20 mouse cellular contexts compared by ENCODE assay signal in the genomic region with DNA sequence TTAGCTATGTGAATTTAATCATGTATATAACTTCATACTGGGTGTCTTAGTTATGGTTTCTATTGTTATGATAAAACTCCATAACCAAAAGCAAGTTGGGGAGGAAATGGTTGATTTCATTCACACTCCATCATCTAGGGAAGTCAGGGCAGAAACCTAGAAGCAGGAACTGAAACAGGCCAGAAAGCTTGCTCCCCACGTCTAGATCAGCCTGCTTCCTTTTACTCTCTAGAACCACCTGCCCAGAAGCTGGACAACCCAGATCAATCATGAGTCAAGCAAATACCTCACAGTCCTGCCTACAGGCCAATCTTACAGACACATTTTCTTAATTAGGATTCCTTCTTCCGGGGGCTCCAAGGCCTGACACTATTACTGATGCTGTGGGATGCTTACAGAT. TPM values are rescaled to one million over a fixed set of nuclear protein-coding genes. Genes with fewer than 3 reads are reported as not detected.
DNase-seq lines count a peak whose midpoint lies in the region; ATAC-seq and TF ChIP-seq lines count a peak whose summit lies in the region.
"Had no signal": no experiment of that assay in that cellular context is flagged by ENCODE, and none has a peak within 500 bp of the region (broad histone marks: within the 10 kb centered on the region; RNA-seq: fewer than 3 reads in every experiment).

No protein-coding gene starts in this region.

- no peaks in the 10 kb centered on the region for H3K36me3 ChIP-seq in liver, adult 2 months (ENCODE audit: control insufficient read depth, insufficient read depth, low read length)
- H3K36me3 ChIP-seq in liver, embryonic 12.5 days: no peaks in the 10 kb centered on the region
- H3K36me3 ChIP-seq: embryonic facial prominence, embryonic 12.5 days; forebrain, embryonic 15.5 days; heart, embryonic 15.5 days had no signal

- no peak overlapping the region for H3K4me2 ChIP-seq in liver, embryonic 12.5 days
- H3K4me2 ChIP-seq: embryonic facial prominence, embryonic 12.5 days; forebrain, embryonic 15.5 days; heart, embryonic 11.5 days; heart, embryonic 15.5 days; hindbrain, embryonic 14.5 days had no signal

- H3K79me2 ChIP-seq in liver, adult 2 months (ENCODE audit: control insufficient read depth, insufficient read depth, low read length): no peaks in the 10 kb centered on the region

- TF ChIP-seq CTCF in liver, adult 2 months (IDR thresholded peaks at IDR 0.05; ENCODE audit: low read depth, low read length): no peak

- no peak overlapping the region for H3K9ac ChIP-seq in liver, adult 2 months (ENCODE audit: low read depth, low read length)
- no peak overlapping the region for H3K9ac ChIP-seq in liver, embryonic 12.5 days
- H3K9ac ChIP-seq: embryonic facial prominence, embryonic 12.5 days; forebrain, embryonic 15.5 days; heart, embryonic 15.5 days; hindbrain, embryonic 14.5 days had no signal

- no peaks in the 10 kb centered on the region for H3K27me3 ChIP-seq in liver, adult 2 months (ENCODE audit: control insufficient read depth, insufficient read depth, low read length)
- H3K27me3 ChIP-seq in liver, embryonic 12.5 days (replicated peaks): peaks cover 5% of the 10 kb centered on the region; the same call in 1 of the 2 replicates
- H3K27me3 ChIP-seq: forebrain, embryonic 15.5 days had no signal

- no peak for ATAC-seq in liver, embryonic 12.5 days
- peak; percentile 41 for ATAC-seq in megakaryocyte progenitor cell, adult 5-6 weeks (replicated peaks; ENCODE audit: poor library complexity)
- ATAC-seq: forebrain, embryonic 15.5 days had no signal

- 74% methylated on average over 2 of the region's 2 CpGs for WGBS in liver, adult 2 months
- WGBS in liver, embryonic 12.5 days (ENCODE audit: insufficient replicate concordance): 62% methylated on average over 2 of the region's 2 CpGs

- H3K27ac ChIP-seq in liver, adult 2 months (replicated peaks; ENCODE audit: insufficient read depth, low read depth, low read length): no peak overlapping the region
- no peak overlapping the region for H3K27ac ChIP-seq in liver, embryonic 12.5 days
- H3K27ac ChIP-seq: embryonic facial prominence, embryonic 12.5 days; forebrain, embryonic 15.5 days; heart, embryonic 15.5 days; hindbrain, embryonic 14.5 days had no signal

- no peak overlapping the region for H3K4me3 ChIP-seq in liver, adult 2 months (ENCODE audit: insufficient read depth, low read depth, low read length)
- H3K4me3 ChIP-seq in liver, embryonic 12.5 days: no peak overlapping the region
- H3K4me3 ChIP-seq: embryonic facial prominence, embryonic 12.5 days; forebrain, embryonic 15.5 days; heart, embryonic 15.5 days had no signal

- no peaks in the 10 kb centered on the region for H3K9me3 ChIP-seq in liver, embryonic 12.5 days (replicated peaks)
- H3K9me3 ChIP-seq: embryonic facial prominence, embryonic 12.5 days; forebrain, embryonic 15.5 days; heart, embryonic 15.5 days had no signal

- TF ChIP-seq POLR2A in liver, adult 2 months (IDR thresholded peaks at IDR 0.05; ENCODE audit: extremely low read depth, insufficient read depth, low read length): no peak

- H3K4me1 ChIP-seq in liver, adult 2 months (ENCODE audit: control insufficient read depth, insufficient read depth, low read length): peaks cover 2% of the 10 kb centered on the region; the same call in 1 of the 2 replicates
- H3K4me1 ChIP-seq in liver, embryonic 12.5 days: peaks cover 12% of the 10 kb centered on the region

- DNase-seq in liver, adult 2 months (ENCODE audit: extremely low read depth, low read depth, low spot score): peak; percentile 10
- DNase-seq in spleen, postnatal 36 days (ENCODE audit: low spot score in 2 of 2): peak; percentile 13 to 38
- DNase-seq in spleen, adult 18-20 months: no peak
- DNase-seq in urinary bladder, postnatal 4 days (ENCODE audit: low spot score in 2 of 2): no peak
- DNase-seq in embryo, embryonic 9.5 days (ENCODE audit: extremely low spot score): no peak
- DNase-seq: adrenal gland, adult 2 months; adrenal gland, postnatal 25 days; cerebellum, adult 18-20 months; cerebellum, adult 9-11 months; embryo, embryonic 11 days; gastrocnemius, postnatal 36 days; heart, adult 18-20 months; heart, postnatal 14 days had no signal

RNA-seq across cellular contexts. Expression of a gene that starts 7.2 kb away (rescaled TPM):
- not detected in 2 replicates for total RNA-seq in liver, adult 2 months (2014; rRNA removed)
- 0.11 and 0.12 TPM in 2 replicates for polyA plus RNA-seq in liver, adult 2 months (2012; rRNA removed)
- 0.31 and 0.48 TPM in 2 replicates for polyA plus RNA-seq in liver, embryonic 12.5 days (2016; fragmentation: Nextera tagmentation; extraction: Ambion mirVana)
- total RNA-seq in megakaryocyte progenitor cell, adult 5-6 weeks (2015): 1.9 and 2.5 TPM in 2 replicates
- 1.9 and 2.2 TPM in 2 replicates for total RNA-seq in megakaryocyte progenitor cell, adult 5-6 weeks (2017)
- total RNA-seq: adrenal gland, postnatal 25 days; heart, adult 18-20 months had no signal
- polyA plus RNA-seq: adrenal gland, adult 2 months had no signal

Comparison
In these comparisons a context has a peak if more than half of its experiments do, and no peak if none do; other contexts are left out.
1. DNase-seq: peak in liver, adult 2 months (single experiment) and spleen, postnatal 36 days (2 of 2); none in spleen, adult 18-20 months (0 of 2), urinary bladder, postnatal 4 days (0 of 2) and embryo, embryonic 9.5 days (single experiment).